Mouse (Mus musculus) hindbrain, embryonic 16.5 days (tissue): ENCODE data around the gene 1700001O22Rik. TPM values are rescaled to one million over a fixed set of nuclear protein-coding genes. Genes with fewer than 3 reads are reported as not detected.
A peak's percentile ranks its signal among the peaks of the same experiment; 100 is the strongest.

ENCODE experiments used
- ATAC-seq: fragments of 200-750 bp; cut with Nextera tagmentation; 2 replicates; pipeline ENCODE4 v1.8.0; 2017; ENCODE audit warnings: moderate TSS enrichment, moderate library complexity
- H3K27ac ChIP-seq: fragments of 300-500 bp; sonication (generic); 2 replicates; pipeline ENCODE4 v1.5.1; 2014; ENCODE audit warnings: low read depth, mild to moderate bottlenecking, control low read depth, low read length, moderate library complexity
- H3K27me3 ChIP-seq: fragments of 300-500 bp; sonication (generic); replicated peaks from 2 replicates; pipeline ENCODE4 v1.6.1; 2014; ENCODE audit warnings: low read length; ENCODE audit not compliant: control insufficient read depth, insufficient read depth
- H3K36me3 ChIP-seq: fragments of 300-500 bp; sonication (generic); 2 replicates; pipeline ENCODE4 v1.6.1; 2014; ENCODE audit warnings: mild to moderate bottlenecking, low read length, moderate library complexity, mixed read lengths; ENCODE audit not compliant: control insufficient read depth, insufficient read depth
- H3K4me1 ChIP-seq: fragments of 300-500 bp; sonication (generic); 2 replicates; pipeline ENCODE4 v1.6.1; 2014; ENCODE audit warnings: low read depth, low read length; ENCODE audit not compliant: control insufficient read depth, insufficient read depth
- H3K4me2 ChIP-seq: fragments of 300-500 bp; sonication (generic); 2 replicates; pipeline ENCODE4 v1.6.1; 2014; ENCODE audit warnings: mild to moderate bottlenecking, low read length, control low read depth, moderate library complexity
- H3K4me3 ChIP-seq: fragments of 300-500 bp; sonication (generic); 2 replicates; pipeline ENCODE4 v1.5.1; 2014; ENCODE audit warnings: mild to moderate bottlenecking, low read length, control low read depth, moderate library complexity
- H3K9ac ChIP-seq: fragments of 300-500 bp; sonication (generic); 2 replicates; pipeline ENCODE4 v1.6.1; 2014; ENCODE audit warnings: low read depth, mild to moderate bottlenecking, control low read depth, low read length, moderate library complexity
- H3K9me3 ChIP-seq: fragments of 300-500 bp; sonication (generic); 2 replicates; pipeline ENCODE4 v1.6.1; 2014; ENCODE audit warnings: mild to moderate bottlenecking, low read length, moderate library complexity; ENCODE audit not compliant: control insufficient read depth
- WGBS: fragments of 180-500 bp; shearing (Covaris S2); extraction: QIAGEN DNeasy Blood & Tissue Kit; methylation state at CpG from one replicate; pipeline ENCODE4 v1.1.7; 2014; 5-methylcytosine and 5-hydroxymethylcytosine counted together
- polyA plus RNA-seq: library from polyadenylated mRNA; unstranded; fragments of >200 nt; fragmentation: Nextera tagmentation; extraction: Ambion mirVana; gene quantifications from 2 replicates; pipeline ENCODE4 v1.2.1, GENCODE M21; 2015

Gene 1700001O22Rik
- polyA plus RNA-seq, 1 experiment from 2014 or later: 1.4 TPM

DNA sequence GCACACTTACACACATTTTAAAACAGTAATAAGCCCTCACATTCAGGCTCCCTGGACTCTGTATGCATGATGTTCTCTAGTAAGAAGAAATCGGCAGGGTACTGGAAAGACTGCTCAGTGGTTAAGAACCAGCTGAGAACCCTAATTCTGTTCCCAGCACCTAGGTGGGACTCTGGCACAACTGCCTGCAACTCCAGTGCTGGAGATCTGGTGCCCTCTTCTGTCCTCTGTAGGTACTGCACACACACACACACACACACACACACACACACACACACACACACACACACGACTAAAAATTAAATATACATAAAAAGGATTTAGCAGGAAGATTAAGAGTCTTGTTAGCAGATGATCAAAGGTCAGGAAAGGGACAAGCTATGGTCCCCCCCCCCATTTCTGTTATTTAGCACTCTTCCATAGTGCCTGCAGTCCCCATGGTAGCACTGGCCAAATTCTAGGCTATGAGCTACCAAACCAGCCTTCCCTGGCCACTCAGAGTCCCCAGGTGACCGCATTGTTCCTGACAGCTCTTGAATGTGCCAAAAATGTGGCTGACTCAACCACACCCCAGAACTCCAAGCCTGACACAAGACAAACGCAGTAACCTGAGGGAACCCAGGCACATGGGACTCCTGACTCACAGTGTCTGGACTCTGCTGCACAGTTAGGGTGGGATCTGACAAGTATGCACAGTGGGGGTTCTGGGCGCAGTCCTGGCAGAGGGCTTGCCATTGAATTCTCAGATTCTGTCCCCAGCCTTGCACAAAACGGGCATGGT lies 47.3 kb downstream of the 1700001O22Rik start:
- H3K27ac ChIP-seq: no peak overlapping the region
- 95% methylated on average over 6 of the region's 6 CpGs for WGBS
- H3K36me3 ChIP-seq: no peaks in the 10 kb centered on the region
- no peak overlapping the region for H3K4me3 ChIP-seq
- no peak overlapping the region for H3K9ac ChIP-seq
- no peaks in the 10 kb centered on the region for H3K9me3 ChIP-seq
- H3K4me1 ChIP-seq: peaks cover 21% of the 10 kb centered on the region
- no peak for ATAC-seq
- H3K27me3 ChIP-seq: no peaks in the 10 kb centered on the region
- no peak overlapping the region for H3K4me2 ChIP-seq

GRCm38 (mm10) chr2:30754831-30755230 lies 48.6 kb downstream of the 1700001O22Rik start:
- no peak overlapping the region for H3K9ac ChIP-seq
- no peak overlapping the region for H3K4me2 ChIP-seq
- H3K4me1 ChIP-seq: peaks cover 15% of the 10 kb centered on the region
- H3K27me3 ChIP-seq: no peaks in the 10 kb centered on the region
- no peak overlapping the region for H3K27ac ChIP-seq
- WGBS: 76% methylated on average over 3 of the region's 3 CpGs
- no peak for ATAC-seq
- H3K4me3 ChIP-seq: no peak overlapping the region
- no peaks in the 10 kb centered on the region for H3K36me3 ChIP-seq
- H3K9me3 ChIP-seq: no peaks in the 10 kb centered on the region

GRCm38 (mm10) chr2:30753219-30753618 lies 50.2 kb downstream of the 1700001O22Rik start:
- Histone ChIP-seq H3K4me3 (no peak overlapping the region), H3K27me3 (no peaks in the 10 kb centered on the region), H3K9ac (peak overlapping the region; percentile 47), H3K9me3 (no peaks in the 10 kb centered on the region), H3K4me2 (no peak overlapping the region), H3K36me3 (no peaks in the 10 kb centered on the region), H3K4me1 (peaks cover 2% of the 10 kb centered on the region; the same call in 1 of the 2 replicates), H3K27ac (no peak overlapping the region)
- WGBS: 20% methylated on average over 18 of the region's 18 CpGs
- no peak; the same call in 1 of the 2 replicates for ATAC-seq

DNA sequence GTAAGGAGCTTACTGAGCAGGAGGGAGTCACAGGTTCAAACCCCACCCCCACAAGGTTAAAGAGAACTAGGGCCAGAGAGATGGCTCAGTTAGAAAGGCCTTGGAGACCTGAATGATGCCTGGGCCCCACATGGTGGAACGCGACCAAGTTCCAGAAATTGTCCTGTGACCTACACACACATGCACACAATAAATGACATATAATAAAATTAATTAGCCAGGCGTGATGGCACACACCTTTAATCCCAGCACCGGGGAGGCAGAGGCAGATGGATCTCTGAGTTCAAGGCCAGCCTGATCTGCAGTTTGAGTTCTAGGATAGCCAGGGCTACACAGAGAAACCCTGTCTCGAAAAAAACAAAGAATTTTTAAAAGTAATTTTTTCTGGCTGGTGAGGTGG lies 51.0 kb downstream of the 1700001O22Rik start:
- no peak overlapping the region for H3K27ac ChIP-seq
- H3K4me3 ChIP-seq: no peak overlapping the region
- no peaks in the 10 kb centered on the region for H3K36me3 ChIP-seq
- no peaks in the 10 kb centered on the region for H3K4me1 ChIP-seq
- no peaks in the 10 kb centered on the region for H3K9me3 ChIP-seq
- no peak for ATAC-seq
- H3K9ac ChIP-seq: no peak overlapping the region
- no peak overlapping the region for H3K4me2 ChIP-seq
- H3K27me3 ChIP-seq: no peaks in the 10 kb centered on the region
- WGBS: 92% methylated on average over 5 of the region's 5 CpGs

DNA sequence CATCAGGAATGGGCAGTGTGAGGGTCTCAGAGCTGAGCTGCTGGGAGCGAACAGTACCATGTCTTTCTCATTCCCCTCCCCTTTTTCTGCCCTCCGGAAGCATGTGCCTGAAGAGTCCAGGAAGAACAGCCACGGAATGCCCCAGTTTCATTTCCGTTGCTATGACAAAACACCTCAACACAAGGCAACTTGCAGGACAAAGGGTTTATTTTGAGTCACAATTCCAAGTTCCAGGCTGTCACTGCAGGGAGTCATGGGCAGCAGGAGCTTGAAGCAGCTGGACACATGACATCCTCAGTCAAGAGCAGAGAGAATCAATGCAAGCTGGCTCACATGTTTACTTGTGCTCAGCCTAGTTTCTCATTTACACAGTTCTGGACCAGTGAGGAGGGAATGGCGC lies 53.4 kb downstream of the 1700001O22Rik start:
- Histone ChIP-seq H3K4me2 (no peak overlapping the region), H3K4me1 (no peaks in the 10 kb centered on the region), H3K4me3 (no peak overlapping the region), H3K36me3 (no peaks in the 10 kb centered on the region), H3K27ac (peak overlapping the region; percentile 39), H3K27me3 (no peaks in the 10 kb centered on the region), H3K9ac (no peak overlapping the region), H3K9me3 (no peaks in the 10 kb centered on the region)
- WGBS: 37% methylated on average over 5 of the region's 5 CpGs
- no peak for ATAC-seq

- Histone ChIP-seq H3K27ac (no peak overlapping the region), H3K36me3 (no peaks in the 10 kb centered on the region), H3K4me3 (no peak overlapping the region), H3K9ac (no peak overlapping the region), H3K9me3 (no peaks in the 10 kb centered on the region), H3K4me2 (no peak overlapping the region), H3K4me1 (peaks cover 16% of the 10 kb centered on the region), H3K27me3 (no peaks in the 10 kb centered on the region)
- WGBS: 71% methylated on average over 4 of the region's 4 CpGs
- no peak for ATAC-seq
Measured at GRCm38 (mm10) chr2:30747602-30748162, 55.8 kb downstream of the 1700001O22Rik start.

Other genes starting within 250 kb of the 1700001O22Rik start
- 0.19 and 0.99 TPM in 2 replicates for gene Cstad, start 208.6 kb downstream of the 1700001O22Rik start, polyA plus RNA-seq
- 99.3 and 108 TPM in 2 replicates for gene Ntmt1, start 4.2 kb upstream of the 1700001O22Rik start, polyA plus RNA-seq
- 44.9 and 47.2 TPM in 2 replicates for gene Asb6, start 26.7 kb upstream of the 1700001O22Rik start, polyA plus RNA-seq
- 2.3 and 2.5 TPM in 2 replicates for gene Prrx2, start 31.3 kb upstream of the 1700001O22Rik start, polyA plus RNA-seq
- gene Ptges, start 126.2 kb upstream of the 1700001O22Rik start, polyA plus RNA-seq: 6.3 and 6.9 TPM in 2 replicates
- 18.0 and 20.4 TPM in 2 replicates for gene Tor1b, start 149.3 kb upstream of the 1700001O22Rik start, polyA plus RNA-seq
- 94.2 and 94.8 TPM in 2 replicates for gene Tor1a, start 164.3 kb upstream of the 1700001O22Rik start, polyA plus RNA-seq
- gene BC005624, start 178.5 kb upstream of the 1700001O22Rik start, polyA plus RNA-seq: 92.1 and 93.0 TPM in 2 replicates
- 42.9 and 53.2 TPM in 2 replicates for gene Usp20, start 178.6 kb upstream of the 1700001O22Rik start, polyA plus RNA-seq